Mouse (Mus musculus) cerebellum, adult 2 months (tissue): ENCODE data around the gene Sik1. TPM values are rescaled to one million over a fixed set of nuclear protein-coding genes. Genes with fewer than 3 reads are reported as not detected.
A peak's percentile ranks its signal among the peaks of the same experiment; 100 is the strongest.

Experiments used
- DNase-seq, 2 experiments: peaks; one replicate each; pipeline ENCODE4 v3.0.0; 2021
- H3K27ac ChIP-seq: fragments of 200-500 bp; 2 replicates; pipeline ENCODE4 v1.5.1; 2012; ENCODE audit warnings: low read length, control low read depth, inconsistent platforms; ENCODE audit not compliant: insufficient read depth
- H3K27me3 ChIP-seq: fragments of 200-500 bp; 2 replicates; pipeline ENCODE4 v1.6.1; 2012; ENCODE audit warnings: inconsistent platforms, mild to moderate bottlenecking, low read length, moderate library complexity; ENCODE audit not compliant: control insufficient read depth, insufficient read depth
- H3K4me1 ChIP-seq: fragments of 200-500 bp; 2 replicates; pipeline ENCODE4 v1.6.1; 2011; ENCODE audit warnings: low read length; ENCODE audit not compliant: control insufficient read depth, insufficient read depth
- H3K4me3 ChIP-seq: fragments of 200-500 bp; replicated peaks from 2 replicates; pipeline ENCODE3; 2011; ENCODE audit warnings: mild to moderate bottlenecking, low read depth, low read length, control low read depth; ENCODE audit not compliant: insufficient read depth
- CTCF ChIP-seq: fragments of 200-500 bp; IDR thresholded peaks from 2 replicates; pipeline ENCODE4 v1.5.1; 2011; ENCODE audit warnings: low read depth, mild to moderate bottlenecking, control low read depth, low read length, moderate library complexity, borderline replicate concordance; ENCODE audit not compliant: insufficient read depth
- POLR2A ChIP-seq: fragments of 200-500 bp; IDR thresholded peaks from 2 replicates; pipeline ENCODE4 v1.6.1; 2011; ENCODE audit warnings: low read length, control low read depth, borderline replicate concordance; ENCODE audit not compliant: insufficient read depth
- WGBS: fragments of 180-500 bp; shearing (Covaris S2); methylation state at CpG from one replicate; pipeline ENCODE4 v1.1.7; 2018; 5-methylcytosine and 5-hydroxymethylcytosine counted together
- polyA plus RNA-seq: library from polyadenylated mRNA; depleted of rRNA; stranded (reverse); fragments of >200 nt; gene quantifications from 2 replicates; pipeline ENCODE4 v1.2.3, GENCODE M21; 2012

Sik1 gene
- polyA plus RNA-seq, 1 experiment: 5.0 TPM

- H3K27me3 ChIP-seq: no peaks in the 10 kb centered on the region; the same call in 1 of the 2 replicates
- no peak overlapping the region for H3K4me3 ChIP-seq
- DNase-seq: no peak
- H3K27ac ChIP-seq: no peak overlapping the region
- H3K4me1 ChIP-seq: no peaks in the 10 kb centered on the region
- WGBS: 44% methylated on average over 4 of the region's 4 CpGs
- TF ChIP-seq POLR2A (no peak), CTCF (no peak)
These were observed 44.3 kb downstream of the Sik1 start for GRCm38 (mm10) chr17:31811333-31811732.

- no peak for TF ChIP-seq POLR2A
- WGBS: 11% methylated on average over 19 of the region's 19 CpGs
- Histone ChIP-seq H3K4me1 (no peaks in the 10 kb centered on the region), H3K27me3 (no peaks in the 10 kb centered on the region; the same call in 1 of the 2 replicates), H3K27ac (no peak overlapping the region), H3K4me3 (no peak overlapping the region)
- no peak for DNase-seq
These were observed 45.7 kb downstream of the Sik1 start for GRCm38 (mm10) chr17:31809894-31810293.

- H3K27ac ChIP-seq: no peak overlapping the region
- no peak for DNase-seq
- TF ChIP-seq CTCF (no peak), POLR2A (no peak)
- H3K4me1 ChIP-seq: no peaks in the 10 kb centered on the region
- H3K27me3 ChIP-seq: peaks cover 1% of the 10 kb centered on the region; the same call in 1 of the 2 replicates
- H3K4me3 ChIP-seq: no peak overlapping the region
- WGBS: 88% methylated on average over 7 of the region's 7 CpGs
These were observed 46.5 kb downstream of the Sik1 start for GRCm38 (mm10) chr17:31809136-31809535.

- Histone ChIP-seq H3K4me1 (no peaks in the 10 kb centered on the region), H3K27me3 (peaks cover 4% of the 10 kb centered on the region; the same call in 1 of the 2 replicates), H3K4me3 (no peak overlapping the region), H3K27ac (no peak overlapping the region)
- TF ChIP-seq CTCF (no peak), POLR2A (no peak)
- WGBS: 68% methylated on average over 10 of the region's 10 CpGs
- no peak for DNase-seq
These were observed 47.3 kb downstream of the Sik1 start for GRCm38 (mm10) chr17:31808082-31808875.

- H3K4me3 ChIP-seq: no peak overlapping the region
- no peaks in the 10 kb centered on the region for H3K4me1 ChIP-seq
- TF ChIP-seq POLR2A (no peak), CTCF (no peak)
- WGBS: 18% methylated on average over 3 of the region's 3 CpGs
- no peak overlapping the region for H3K27ac ChIP-seq
- H3K27me3 ChIP-seq: peaks cover 4% of the 10 kb centered on the region; the same call in 1 of the 2 replicates
- DNase-seq: no peak
These were observed 49.1 kb downstream of the Sik1 start for GRCm38 (mm10) chr17:31806496-31806895.

- peak in 1 of 2 experiments; percentile 5 for DNase-seq
- no peak overlapping the region for H3K27ac ChIP-seq
- TF ChIP-seq POLR2A (no peak), CTCF (no peak)
- 5% methylated on average over 8 of the region's 8 CpGs for WGBS
- no peaks in the 10 kb centered on the region for H3K4me1 ChIP-seq
- H3K27me3 ChIP-seq: peaks cover 4% of the 10 kb centered on the region; the same call in 1 of the 2 replicates
- H3K4me3 ChIP-seq: no peak overlapping the region
These were observed 49.6 kb downstream of the Sik1 start for GRCm38 (mm10) chr17:31806025-31806424.

DNA sequence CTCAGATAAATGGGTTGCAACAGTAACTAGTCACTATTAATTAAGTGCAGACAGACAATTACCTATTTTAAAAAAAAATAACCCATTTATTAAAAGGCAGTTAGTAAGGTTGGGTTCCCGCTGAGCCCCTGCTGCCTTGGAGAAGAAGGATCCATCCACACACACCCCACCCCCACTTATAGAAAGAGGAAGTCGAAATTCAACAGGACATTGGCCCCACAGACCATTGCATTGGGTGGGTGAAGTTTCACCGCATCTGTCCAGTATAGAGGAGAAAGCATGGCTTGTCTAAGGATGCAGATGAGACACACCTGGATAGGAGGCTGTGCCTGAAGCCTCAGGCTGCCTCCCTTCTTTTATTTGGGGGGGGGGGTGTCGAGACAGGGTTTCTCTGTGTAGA lies 50.0 kb downstream of the Sik1 start:
- no peak for TF ChIP-seq CTCF
- TF ChIP-seq POLR2A: no peak
- no peak overlapping the region for H3K4me3 ChIP-seq
- no peak for DNase-seq
- peaks cover 4% of the 10 kb centered on the region; the same call in 1 of the 2 replicates for H3K27me3 ChIP-seq
- 67% methylated on average over 4 of the region's 4 CpGs for WGBS
- no peak overlapping the region for H3K27ac ChIP-seq
- H3K4me1 ChIP-seq: no peaks in the 10 kb centered on the region
